Mouse (Mus musculus) erythroblast, embryonic 14.5 days (primary cell): ENCODE data around the gene Olfr263. TPM values are rescaled to one million over a fixed set of nuclear protein-coding genes. Genes with fewer than 3 reads are reported as not detected.

Experiments used
- H3K27me3 ChIP-seq: 2 replicates; pipeline ENCODE4 v1.6.1; 2012; ENCODE audit warnings: inconsistent platforms; ENCODE audit not compliant: control insufficient read depth
- H3K36me3 ChIP-seq: 2 replicates; pipeline ENCODE4 v1.6.1; 2012; ENCODE audit warnings: mild to moderate bottlenecking, inconsistent platforms; ENCODE audit not compliant: control insufficient read depth
- H3K4me1 ChIP-seq: 2 replicates; pipeline ENCODE4 v1.6.1; 2012; ENCODE audit warnings: inconsistent platforms; ENCODE audit not compliant: control insufficient read depth
- H3K4me3 ChIP-seq: replicated peaks from 2 replicates; pipeline ENCODE3; 2012; ENCODE audit warnings: moderate library complexity, mild to moderate bottlenecking, inconsistent platforms
- H3K9me3 ChIP-seq: 2 replicates; pipeline ENCODE4 v1.6.1; 2012; ENCODE audit warnings: low read length, inconsistent platforms, mixed read lengths; ENCODE audit not compliant: control insufficient read depth
- GATA1 ChIP-seq: IDR thresholded peaks from 2 replicates; pipeline ENCODE4 v1.6.1; 2012; ENCODE audit warnings: low read length, inconsistent platforms, mixed read lengths
- TAL1 ChIP-seq: IDR thresholded peaks from 3 replicates; pipeline ENCODE4 v1.6.1; 2012; ENCODE audit warnings: low read length, inconsistent platforms, mixed read lengths
- polyA plus RNA-seq: library from polyadenylated mRNA; stranded (reverse); fragments of >175 nt; gene quantifications from 2 replicates; pipeline ENCODE4 v1.2.3, GENCODE M21; 2012

Gene Olfr263
- polyA plus RNA-seq, 1 experiment = not detected

- TF ChIP-seq GATA1 (no peak), TAL1 (no peak)
- no peaks in the 10 kb centered on the region for H3K27me3 ChIP-seq
- H3K36me3 ChIP-seq = peaks cover 93% of the 10 kb centered on the region
- peaks cover 46% of the 10 kb centered on the region for H3K4me1 ChIP-seq
- H3K9me3 ChIP-seq = no peaks in the 10 kb centered on the region
- H3K4me3 ChIP-seq = peak overlapping the region; percentile 21
These were observed 56.1 kb downstream of the Olfr263 start for GRCm38 (mm10) chr13:21185521-21185920.

Other genes starting within 250 kb of the Olfr263 start
- gene Olfr1370, start 54.7 kb upstream of the Olfr263 start, polyA plus RNA-seq = not detected in 2 replicates
- not detected in 2 replicates for gene Olfr1369-ps1, start 18.2 kb upstream of the Olfr263 start, polyA plus RNA-seq
- gene Olfr1368, start 16.2 kb downstream of the Olfr263 start, polyA plus RNA-seq = not detected in 2 replicates
- 7.6 and 8.7 TPM in 2 replicates for gene Trim27, start 49.8 kb downstream of the Olfr263 start, polyA plus RNA-seq
- gene Gpx5, start 163.1 kb downstream of the Olfr263 start, polyA plus RNA-seq = not detected in 2 replicates
- gene Gpx6, start 182.5 kb downstream of the Olfr263 start, polyA plus RNA-seq = not detected in 2 replicates
- not detected in 2 replicates for gene Olfr1367, start 217.3 kb downstream of the Olfr263 start, polyA plus RNA-seq
- 0.04 and 0.09 TPM in 2 replicates for gene Zscan12, start 233.2 kb downstream of the Olfr263 start, polyA plus RNA-seq